Mouse (Mus musculus): ENCODE measurements around the gene Selenos.
"Not testable (repeated sequence)": the region's sequence is repeated elsewhere in the genome, so short reads cannot be mapped to it uniquely, and the experiment has no call there.

Selenos gene

GRCm38 (mm10) chr7:66079364-66080230 is at the start of gene Selenos:
Gene Selenos, plus strand, starts transcription at chr7:66079649.
- DNase-seq (ENCODE audit: low spot score in 2 of 2) = peak; percentile 98

GRCm38 (mm10) chr7:66036809-66037208 is 42.6 kb upstream of the Selenos start:
- no peak for DNase-seq (ENCODE audit: low spot score in 2 of 2)

GRCm38 (mm10) chr7:66038261-66038660 is 41.2 kb upstream of the Selenos start:
- no peak for DNase-seq (ENCODE audit: low spot score in 2 of 2)

- DNase-seq (ENCODE audit: low spot score in 2 of 2) = no peak
Measured at GRCm38 (mm10) chr7:66038730-66039129, 40.7 kb upstream of the Selenos start.

DNA sequence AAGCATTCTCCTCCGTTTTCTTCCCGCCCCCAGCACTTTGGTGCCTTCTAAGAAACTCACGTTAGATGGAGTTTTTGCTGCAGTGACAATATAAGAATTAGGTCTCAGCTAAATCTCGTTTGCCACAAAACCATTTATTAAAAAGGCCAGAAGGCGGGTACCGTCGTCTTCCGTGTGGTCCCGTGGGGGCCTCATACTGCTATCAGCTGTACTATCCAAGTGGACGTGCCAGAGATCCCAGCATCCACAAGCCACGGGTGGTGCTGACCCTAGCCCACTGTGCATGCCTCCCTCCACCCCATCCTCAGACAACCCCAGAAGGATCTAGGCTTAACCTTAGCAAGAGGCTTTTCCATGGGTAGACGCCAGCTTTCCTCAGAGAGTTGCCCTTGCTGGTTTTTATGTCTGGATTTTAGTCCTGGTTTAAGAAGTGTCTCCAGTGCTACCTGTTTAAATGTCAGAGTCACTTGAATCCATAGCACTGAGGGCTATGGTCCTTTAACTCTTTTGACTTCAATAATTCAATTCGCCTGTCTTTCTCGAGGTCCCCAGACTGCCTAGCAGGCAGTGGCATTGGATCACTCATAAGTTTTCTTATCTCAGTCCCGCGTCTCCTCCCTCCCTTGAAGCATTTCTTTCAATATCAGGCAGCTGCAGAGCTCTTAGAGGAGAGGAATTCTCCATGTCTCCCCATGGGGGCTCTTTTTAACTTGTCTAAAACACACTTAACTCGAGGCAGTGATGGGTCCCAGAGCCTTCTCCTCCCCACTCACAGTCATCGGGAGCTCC is 39.2 kb upstream of the Selenos start:
- no peak for DNase-seq (ENCODE audit: low spot score in 2 of 2)

DNA sequence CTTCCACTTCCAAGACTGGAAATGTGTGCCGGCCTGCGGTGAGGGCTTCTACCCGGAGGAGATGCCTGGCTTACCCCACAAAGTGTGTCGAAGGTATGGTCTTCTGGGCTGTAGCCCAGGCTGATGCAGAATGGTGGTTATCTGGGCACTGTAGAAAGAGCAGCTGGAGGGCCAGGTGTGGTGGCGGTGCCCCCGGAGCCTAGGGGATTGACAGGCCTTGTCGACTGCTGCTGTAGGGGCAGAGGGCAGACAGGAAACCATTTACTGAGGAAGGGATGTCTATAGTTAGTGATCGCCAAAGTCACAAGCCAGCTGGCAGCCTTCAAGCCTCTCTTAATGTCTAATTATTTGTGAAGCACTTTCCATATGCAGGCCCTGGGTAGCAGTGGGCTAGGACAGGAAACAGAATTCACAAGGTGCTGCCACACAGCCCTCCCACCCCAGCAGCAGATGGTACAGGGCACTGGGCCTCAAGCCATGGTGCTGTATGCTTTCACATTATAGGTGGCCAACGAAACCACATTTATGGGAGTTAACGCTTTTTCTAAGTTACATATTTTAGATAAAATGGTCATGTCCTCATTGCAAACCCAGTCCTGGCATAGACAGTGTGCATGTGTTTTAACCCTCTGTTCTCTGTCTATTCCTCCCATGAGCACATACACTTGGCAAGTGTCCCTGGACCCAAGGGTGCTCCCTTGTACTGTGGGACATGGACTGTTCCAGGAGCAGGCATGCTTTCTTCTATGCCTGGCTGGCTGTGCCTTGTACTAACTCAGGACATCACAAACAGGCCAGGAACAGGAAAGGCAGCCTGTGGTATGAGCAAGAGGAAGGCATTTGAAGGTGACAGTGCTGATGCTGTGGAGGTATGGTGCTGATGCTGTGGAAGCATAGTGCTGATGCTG is 35.6 kb upstream of the Selenos start, which contains the start of gene Gm45213:
TSS of gene Gm45213 (plus strand) at position 51 of the 908 bp plus-strand sequence.
- no peak for DNase-seq (ENCODE audit: low spot score in 2 of 2)

GRCm38 (mm10) chr7:66044617-66045016 is 34.8 kb upstream of the Selenos start:
- DNase-seq (ENCODE audit: low spot score in 2 of 2) = no peak

DNA sequence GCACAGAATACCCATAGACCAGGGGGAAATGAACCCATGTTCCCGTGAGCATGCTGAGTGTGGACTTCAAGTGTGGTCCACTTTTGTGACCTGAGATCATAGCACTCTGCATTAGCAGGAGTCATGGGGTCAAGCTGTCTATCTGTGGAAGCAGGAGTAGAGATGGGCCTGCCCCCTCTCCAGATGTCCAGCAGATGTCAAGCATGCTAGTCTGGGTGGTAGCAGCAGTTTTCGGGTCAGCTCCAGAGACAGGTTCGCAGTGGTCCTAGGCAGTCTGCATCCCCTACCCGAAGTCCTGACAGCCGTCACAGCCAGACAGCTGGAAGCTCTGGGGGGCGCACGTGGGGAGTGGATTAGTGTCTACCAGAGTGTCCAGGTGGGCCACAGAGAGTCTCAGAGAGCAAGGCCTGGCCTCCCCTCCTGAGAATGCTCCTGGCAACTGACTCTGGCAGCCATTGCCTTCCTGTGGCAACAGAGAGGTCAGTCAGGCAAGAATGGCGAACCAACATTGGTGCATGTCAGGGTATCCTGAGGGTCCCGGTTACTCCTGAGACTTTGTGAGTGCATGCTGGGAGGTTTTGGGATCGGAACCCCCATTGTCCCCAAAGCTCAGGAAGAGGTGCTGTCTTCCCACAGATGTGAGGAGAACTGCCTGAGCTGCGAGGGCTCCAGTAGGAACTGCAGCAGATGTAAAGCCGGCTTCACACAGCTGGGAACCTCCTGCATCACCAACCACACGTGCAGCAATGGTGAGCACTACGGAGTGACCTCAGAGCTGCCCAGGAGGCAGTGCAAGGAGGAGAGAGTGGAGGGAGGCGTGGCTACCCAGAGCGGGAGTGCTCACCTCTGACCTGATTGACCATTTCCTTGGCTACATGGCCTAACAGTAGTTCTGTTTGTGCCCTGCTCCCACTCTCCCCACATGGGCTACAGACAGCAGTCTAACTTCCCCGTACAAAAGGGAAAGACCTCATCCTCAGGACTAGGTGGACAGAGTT is 32.2 kb upstream of the Selenos start:
- DNase-seq (ENCODE audit: low spot score in 2 of 2) = no peak

DNA sequence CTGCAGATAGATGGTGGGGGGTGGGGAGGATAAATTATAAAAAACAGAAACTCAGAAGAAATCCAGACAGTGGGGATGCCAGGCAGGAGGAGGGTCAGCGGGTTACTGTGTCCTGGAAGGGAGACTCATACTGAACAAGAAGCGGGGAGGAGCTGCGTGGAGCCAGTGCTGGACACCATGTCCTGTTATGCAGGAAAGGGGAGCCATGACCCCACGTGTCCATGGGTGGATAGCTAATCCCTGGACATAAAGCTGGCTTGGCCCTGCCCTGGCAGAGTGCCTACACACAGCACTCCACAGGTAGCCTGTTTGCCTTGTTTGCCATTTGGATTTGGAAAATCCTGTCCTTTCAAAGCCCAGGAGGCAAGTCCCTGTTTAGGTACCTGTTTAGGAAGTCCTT is 31.5 kb upstream of the Selenos start:
- no peak for DNase-seq (ENCODE audit: low spot score in 2 of 2)

GRCm38 (mm10) chr7:66048446-66049230 is 30.8 kb upstream of the Selenos start:
- no peak for DNase-seq (ENCODE audit: low spot score in 2 of 2)

DNA sequence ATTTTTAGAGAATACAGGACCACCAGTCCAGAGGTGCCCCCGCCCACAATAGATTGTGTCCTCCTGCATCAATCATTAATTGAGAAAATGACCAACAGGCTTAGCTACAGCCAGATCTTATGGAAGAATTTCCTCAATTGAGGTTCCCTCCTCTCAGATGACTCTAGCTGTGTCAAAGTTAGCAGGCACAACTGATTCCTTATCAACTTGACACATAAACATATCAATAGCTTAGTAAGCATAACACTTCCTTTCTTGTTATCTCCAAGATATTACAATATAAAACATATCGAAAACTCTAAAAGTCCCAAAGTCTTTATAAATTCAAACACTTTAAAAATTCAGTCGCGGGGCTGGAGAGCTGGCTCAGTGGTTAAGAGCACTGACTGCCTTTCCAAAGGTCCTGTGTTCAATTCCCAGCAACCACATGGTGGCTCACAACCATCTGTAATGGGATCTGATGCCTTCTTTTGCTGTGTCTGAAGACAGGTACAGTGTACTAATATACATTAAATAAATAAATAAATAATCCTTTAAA is 25.4 kb upstream of the Selenos start:
- DNase-seq (ENCODE audit: low spot score in 2 of 2) = no peak

DNA sequence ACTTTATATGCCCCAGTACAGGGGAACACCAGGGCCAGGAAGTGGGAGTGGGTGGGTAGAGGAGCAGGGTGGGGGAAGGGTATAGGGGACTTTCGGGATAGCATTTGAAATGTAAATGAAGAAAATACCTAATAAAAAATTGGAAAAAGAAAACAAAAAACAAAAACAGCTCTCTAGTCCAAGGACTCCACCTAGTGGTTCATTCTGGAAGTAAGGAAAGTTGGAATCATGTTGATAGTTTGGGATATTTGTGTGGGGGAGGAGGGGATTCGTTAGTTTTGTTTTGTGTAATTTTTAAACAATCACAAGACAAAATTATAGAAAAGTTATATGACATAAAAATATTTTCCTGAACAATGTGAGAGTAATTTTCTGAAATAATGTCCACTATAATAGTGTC is 24.1 kb upstream of the Selenos start:
- not testable (repeated sequence) for DNase-seq (ENCODE audit: low spot score in 2 of 2)

DNA sequence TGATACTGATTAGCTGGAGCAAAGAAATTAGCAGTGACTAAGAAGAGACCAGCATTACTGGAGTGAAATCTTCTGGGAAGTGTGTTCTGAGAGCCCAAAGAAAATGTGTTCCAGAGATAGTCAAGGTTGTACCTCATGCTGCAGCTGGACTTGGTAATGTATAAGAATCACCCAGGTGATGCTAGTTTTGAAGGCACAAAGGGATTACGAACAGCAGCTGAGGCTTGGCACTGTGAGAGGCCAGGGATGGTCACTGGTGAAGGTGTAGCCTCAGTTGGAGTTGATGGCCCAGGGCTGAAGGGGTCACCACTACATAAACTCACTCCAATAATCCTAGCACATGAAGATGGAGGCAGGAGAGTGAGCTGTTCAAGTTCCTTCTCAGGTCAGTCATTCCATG is 20.7 kb upstream of the Selenos start, which contains the start of gene Snrpa1:
TSS of gene Snrpa1 (plus strand) at position 301 of the 400 bp plus-strand sequence.
- DNase-seq (ENCODE audit: low spot score in 2 of 2) = no peak

DNA sequence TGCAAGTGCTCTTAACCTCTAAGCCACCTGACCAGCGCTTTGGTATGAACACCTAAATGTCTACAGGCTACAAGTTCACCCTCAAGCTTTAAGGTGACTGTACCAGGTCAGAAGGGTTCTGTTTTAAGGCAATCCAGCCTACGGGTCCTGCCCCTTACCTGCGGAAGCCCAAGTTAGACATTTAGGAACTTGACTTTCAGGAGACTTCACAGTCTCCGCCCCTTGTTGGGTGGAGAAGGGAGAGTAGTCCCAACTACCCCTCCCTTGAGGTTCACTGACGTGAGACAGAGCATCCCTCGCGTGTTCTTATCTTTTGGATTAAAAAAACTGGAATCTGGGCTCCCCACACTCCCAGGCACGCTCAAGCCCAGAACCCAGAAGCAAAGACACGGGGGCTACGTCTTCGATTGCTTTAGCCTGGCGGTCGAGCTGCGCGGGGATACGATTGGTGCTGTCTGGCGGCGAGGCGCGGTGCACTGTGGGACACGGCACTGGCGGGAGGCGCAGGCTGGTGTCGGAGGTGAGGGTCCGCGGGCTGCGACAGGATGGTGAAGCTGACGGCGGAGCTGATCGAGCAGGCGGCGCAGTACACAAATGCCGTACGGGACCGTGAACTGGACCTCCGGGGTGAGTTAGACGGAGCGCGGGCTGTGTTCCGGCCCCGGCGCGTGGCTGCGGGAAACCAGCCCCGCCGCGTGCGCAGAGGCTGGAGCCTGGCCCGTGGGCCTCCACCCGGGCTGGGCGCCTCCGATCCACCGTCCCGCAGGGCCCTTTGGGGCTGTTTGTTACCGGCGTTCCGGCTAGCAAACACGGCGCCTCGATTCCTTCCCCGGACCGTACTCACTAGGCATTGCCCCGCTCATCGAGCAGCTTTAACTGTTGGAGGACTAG is 19.1 kb upstream of the Selenos start:
- DNase-seq (ENCODE audit: low spot score in 2 of 2) = peak; percentile 92 to 93

GRCm38 (mm10) chr7:66061057-66061456 is 18.4 kb upstream of the Selenos start:
- no peak for DNase-seq (ENCODE audit: low spot score in 2 of 2)

- DNase-seq (ENCODE audit: low spot score in 2 of 2) = peak; percentile 47 to 58
Measured at GRCm38 (mm10) chr7:66076411-66076810, 3.0 kb upstream of the Selenos start.

GRCm38 (mm10) chr7:66080231-66080613 is 773 bp downstream of the Selenos start:
- DNase-seq (ENCODE audit: low spot score in 2 of 2) = peak in 1 of 2 experiments; percentile 46

GRCm38 (mm10) chr7:66083757-66084156 is 4.3 kb downstream of the Selenos start:
- DNase-seq (ENCODE audit: low spot score in 2 of 2) = no peak

All from right cerebral cortex, postnatal 10 days (tissue).